Mouse (Mus musculus): ENCODE measurements at regions not wholly inside any gene's neighbourhood (a gene's known extent, or its start where the extent isn't known, plus 50 kb on each side); places are given as distances from the start of the nearest gene placed in this dataset.

- no peak overlapping the region for H3K9ac ChIP-seq (ENCODE audit: low read length)
- H3K4me3 ChIP-seq (ENCODE audit: low read length), result no peak overlapping the region
- WGBS, result 73% methylated on average over 8 of the region's 8 CpGs
- no peaks in the 10 kb centered on the region for H3K36me3 ChIP-seq (ENCODE audit: control insufficient read depth, insufficient read depth)
- no peaks in the 10 kb centered on the region for H3K27me3 ChIP-seq (ENCODE audit: control insufficient read depth, insufficient read depth, low read length)
- peaks cover 2% of the 10 kb centered on the region; the same call in 1 of the 2 replicates for H3K4me1 ChIP-seq (ENCODE audit: control insufficient read depth, insufficient read depth, low read length)
- no peak overlapping the region for H3K27ac ChIP-seq (ENCODE audit: low read length)
- no peaks in the 10 kb centered on the region for H3K9me3 ChIP-seq (replicated peaks; ENCODE audit: control insufficient read depth, low read length)
- no peak for ATAC-seq (replicated peaks; ENCODE audit: extremely low read depth, insufficient read depth, low FRiP score)
- H3K4me2 ChIP-seq (ENCODE audit: low read depth, low read length), result no peak overlapping the region
These were observed 132.8 kb upstream of the Slc35f3 start for GRCm38 (mm10) chr8:126165486-126166095.

- no peak for ATAC-seq (replicated peaks; ENCODE audit: extremely low read depth, insufficient read depth, low FRiP score)
- 49% methylated on average over 7 of the region's 7 CpGs for WGBS
- H3K4me1 ChIP-seq (ENCODE audit: control insufficient read depth, insufficient read depth, low read length), result no peaks in the 10 kb centered on the region
These were observed 132.0 kb upstream of the Slc35f3 start for GRCm38 (mm10) chr8:126166394-126166793.

GRCm38 (mm10) chr8:126174451-126174850, 123.9 kb upstream of the Slc35f3 start:
- no peak for ATAC-seq (replicated peaks; ENCODE audit: extremely low read depth, insufficient read depth, low FRiP score)
- Histone ChIP-seq H3K9me3 (replicated peaks; ENCODE audit: control insufficient read depth, low read length) (no peaks in the 10 kb centered on the region), H3K27ac (ENCODE audit: low read length) (no peak overlapping the region), H3K4me1 (ENCODE audit: control insufficient read depth, insufficient read depth, low read length) (peaks cover 6% of the 10 kb centered on the region), H3K4me2 (ENCODE audit: low read depth, low read length) (no peak overlapping the region), H3K27me3 (ENCODE audit: control insufficient read depth, insufficient read depth, low read length) (no peaks in the 10 kb centered on the region), H3K4me3 (ENCODE audit: low read length) (no peak overlapping the region), H3K36me3 (ENCODE audit: control insufficient read depth, insufficient read depth) (no peaks in the 10 kb centered on the region), H3K9ac (ENCODE audit: low read length) (no peak overlapping the region)
- 70% methylated on average over 7 of the region's 7 CpGs for WGBS

More at GRCm38 (mm10) chr8:126166394-126166793, 132.0 kb upstream of the Slc35f3 start:
- no peak overlapping the region for H3K27ac ChIP-seq (ENCODE audit: low read length)
- H3K27me3 ChIP-seq (ENCODE audit: control insufficient read depth, insufficient read depth, low read length), result no peaks in the 10 kb centered on the region
- no peaks in the 10 kb centered on the region for H3K36me3 ChIP-seq (ENCODE audit: control insufficient read depth, insufficient read depth)
- H3K4me3 ChIP-seq (ENCODE audit: low read length), result no peak overlapping the region
- H3K9ac ChIP-seq (ENCODE audit: low read length), result no peak overlapping the region
- H3K4me2 ChIP-seq (ENCODE audit: low read depth, low read length), result no peak overlapping the region
- no peaks in the 10 kb centered on the region for H3K9me3 ChIP-seq (replicated peaks; ENCODE audit: control insufficient read depth, low read length)

DNA sequence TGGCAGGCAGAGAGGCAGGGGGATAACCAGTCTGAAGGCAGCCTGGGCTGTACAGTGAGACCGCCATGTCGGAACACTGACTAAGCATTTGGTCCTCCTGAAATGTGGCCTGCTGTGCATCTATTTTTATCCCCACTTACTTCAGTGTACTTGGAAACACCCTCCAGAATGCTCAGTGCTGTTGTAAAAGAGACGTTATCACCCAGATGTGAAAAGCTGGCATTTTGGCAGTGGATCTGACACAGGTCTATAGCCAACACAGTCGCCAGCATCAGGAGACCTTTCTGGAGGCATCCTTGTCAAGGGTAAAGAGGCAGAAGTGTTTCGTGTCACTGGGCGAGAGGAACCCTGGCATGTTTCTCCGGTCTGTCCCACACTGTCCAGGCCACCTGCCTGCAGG, 122.1 kb upstream of the Slc35f3 start:
- Histone ChIP-seq H3K9me3 (replicated peaks; ENCODE audit: control insufficient read depth, low read length) (no peaks in the 10 kb centered on the region), H3K36me3 (ENCODE audit: control insufficient read depth, insufficient read depth) (no peaks in the 10 kb centered on the region), H3K27ac (ENCODE audit: low read length) (no peak overlapping the region), H3K27me3 (ENCODE audit: control insufficient read depth, insufficient read depth, low read length) (no peaks in the 10 kb centered on the region), H3K4me3 (ENCODE audit: low read length) (no peak overlapping the region), H3K4me1 (ENCODE audit: control insufficient read depth, insufficient read depth, low read length) (peaks cover 6% of the 10 kb centered on the region), H3K9ac (ENCODE audit: low read length) (no peak overlapping the region), H3K4me2 (ENCODE audit: low read depth, low read length) (0 out of 2 replicates have a peak overlapping the region, but pooled peaks have one; percentile 18)
- 52% methylated on average over 7 of the region's 7 CpGs for WGBS
- ATAC-seq (replicated peaks; ENCODE audit: extremely low read depth, insufficient read depth, low FRiP score), result 0 out of 2 replicates have a peak, but pooled peaks have one; percentile 37

DNA sequence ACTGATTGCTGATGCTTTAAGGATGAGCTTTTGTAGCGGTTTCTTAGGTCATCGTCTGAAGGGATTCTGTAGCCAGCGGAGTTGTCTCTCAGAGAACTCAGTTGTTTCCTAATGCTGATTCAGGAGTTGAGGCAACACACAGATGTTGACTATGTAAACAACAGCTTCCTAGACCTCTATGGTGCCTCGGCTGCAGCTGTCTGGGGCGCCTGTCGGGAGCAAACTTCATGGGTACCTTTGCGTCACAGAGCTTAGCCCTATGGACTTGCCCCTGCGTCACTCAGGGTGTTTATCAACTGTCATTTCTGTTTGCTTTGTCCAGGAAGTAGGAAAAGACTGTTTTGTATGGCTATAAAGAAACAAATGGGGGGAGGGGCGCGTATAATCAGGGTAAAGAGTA, 120.5 kb upstream of the Slc35f3 start:
- Histone ChIP-seq H3K9ac (ENCODE audit: low read length) (no peak overlapping the region), H3K27me3 (ENCODE audit: control insufficient read depth, insufficient read depth, low read length) (no peaks in the 10 kb centered on the region), H3K4me3 (ENCODE audit: low read length) (no peak overlapping the region), H3K4me1 (ENCODE audit: control insufficient read depth, insufficient read depth, low read length) (peaks cover 6% of the 10 kb centered on the region), H3K27ac (ENCODE audit: low read length) (no peak overlapping the region), H3K4me2 (ENCODE audit: low read depth, low read length) (no peak overlapping the region), H3K9me3 (replicated peaks; ENCODE audit: control insufficient read depth, low read length) (no peaks in the 10 kb centered on the region), H3K36me3 (ENCODE audit: control insufficient read depth, insufficient read depth) (no peaks in the 10 kb centered on the region)
- ATAC-seq (replicated peaks; ENCODE audit: extremely low read depth, insufficient read depth, low FRiP score), result no peak
- 67% methylated on average over 10 of the region's 10 CpGs for WGBS

DNA sequence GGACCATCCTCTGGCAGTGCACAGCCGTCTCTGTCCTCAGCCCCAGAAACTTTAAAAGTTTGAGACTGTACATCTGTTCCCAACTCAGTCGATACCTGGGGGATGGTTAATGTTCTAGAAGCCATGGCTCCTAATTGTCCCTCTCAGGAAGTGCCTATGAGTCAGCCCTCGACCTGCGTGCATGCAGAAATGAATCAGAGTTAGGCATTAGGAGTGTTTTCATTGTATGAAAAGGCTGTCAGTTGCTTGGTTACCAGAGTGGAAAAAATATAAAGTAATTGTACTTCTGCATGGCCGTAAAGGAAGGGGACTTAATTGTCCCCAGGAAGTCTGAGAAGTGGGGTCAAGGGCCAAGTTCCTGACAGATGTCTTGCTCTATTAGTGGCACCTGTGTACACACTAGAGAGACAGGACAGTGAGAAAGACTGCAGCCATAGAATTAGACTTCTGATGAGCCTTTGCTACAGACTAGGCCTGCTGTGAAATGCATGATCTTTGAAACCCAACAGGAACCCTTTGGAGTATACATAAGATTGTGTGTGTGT, 109.5 kb upstream of the Slc35f3 start:
- Histone ChIP-seq H3K9ac (ENCODE audit: low read length) (no peak overlapping the region), H3K4me3 (ENCODE audit: low read length) (no peak overlapping the region), H3K27ac (ENCODE audit: low read length) (no peak overlapping the region), H3K4me2 (ENCODE audit: low read depth, low read length) (no peak overlapping the region), H3K4me1 (ENCODE audit: control insufficient read depth, insufficient read depth, low read length) (no peaks in the 10 kb centered on the region), H3K27me3 (ENCODE audit: control insufficient read depth, insufficient read depth, low read length) (no peaks in the 10 kb centered on the region), H3K9me3 (replicated peaks; ENCODE audit: control insufficient read depth, low read length) (no peaks in the 10 kb centered on the region; the same call in 1 of the 2 replicates), H3K36me3 (ENCODE audit: control insufficient read depth, insufficient read depth) (no peaks in the 10 kb centered on the region)
- ATAC-seq (replicated peaks; ENCODE audit: extremely low read depth, insufficient read depth, low FRiP score), result no peak
- WGBS, result 63% methylated on average over 5 of the region's 5 CpGs

GRCm38 (mm10) chr8:126195616-126196015, 102.7 kb upstream of the Slc35f3 start:
- Histone ChIP-seq H3K4me3 (ENCODE audit: low read length) (no peak overlapping the region), H3K4me2 (ENCODE audit: low read depth, low read length) (no peak overlapping the region), H3K36me3 (ENCODE audit: control insufficient read depth, insufficient read depth) (no peaks in the 10 kb centered on the region), H3K27me3 (ENCODE audit: control insufficient read depth, insufficient read depth, low read length) (no peaks in the 10 kb centered on the region), H3K4me1 (ENCODE audit: control insufficient read depth, insufficient read depth, low read length) (no peaks in the 10 kb centered on the region), H3K9me3 (replicated peaks; ENCODE audit: control insufficient read depth, low read length) (peaks cover 5% of the 10 kb centered on the region), H3K27ac (ENCODE audit: low read length) (no peak overlapping the region), H3K9ac (ENCODE audit: low read length) (no peak overlapping the region)
- 79% methylated on average over 2 of the region's 2 CpGs for WGBS
- no peak for ATAC-seq (replicated peaks; ENCODE audit: extremely low read depth, insufficient read depth, low FRiP score)

DNA sequence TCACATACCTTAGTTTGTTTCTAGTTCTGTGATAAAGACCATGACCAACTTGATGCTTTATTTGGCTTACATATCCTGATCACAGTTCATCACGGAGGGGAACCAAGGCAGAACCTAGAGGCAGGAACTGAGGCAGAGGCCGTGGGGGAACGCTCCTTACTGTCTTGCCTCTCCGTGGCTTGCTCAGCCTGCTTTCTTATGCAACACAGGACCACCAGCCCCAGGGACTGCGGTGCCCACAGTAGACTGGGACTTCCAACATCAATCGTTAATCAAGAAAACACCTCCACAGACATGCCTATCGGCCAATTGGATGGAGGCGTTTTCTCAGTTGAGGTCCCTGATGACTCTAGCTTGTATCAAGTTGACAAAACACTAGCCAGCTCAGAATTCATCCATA, 87.8 kb upstream of the Slc35f3 start:
- ATAC-seq (replicated peaks; ENCODE audit: extremely low read depth, insufficient read depth, low FRiP score), result no peak
- Histone ChIP-seq H3K27me3 (ENCODE audit: control insufficient read depth, insufficient read depth, low read length) (no peaks in the 10 kb centered on the region), H3K9ac (ENCODE audit: low read length) (no peak overlapping the region), H3K9me3 (replicated peaks; ENCODE audit: control insufficient read depth, low read length) (no peaks in the 10 kb centered on the region), H3K27ac (ENCODE audit: low read length) (no peak overlapping the region), H3K4me2 (ENCODE audit: low read depth, low read length) (no peak overlapping the region), H3K4me3 (ENCODE audit: low read length) (no peak overlapping the region), H3K4me1 (ENCODE audit: control insufficient read depth, insufficient read depth, low read length) (no peaks in the 10 kb centered on the region), H3K36me3 (ENCODE audit: control insufficient read depth, insufficient read depth) (no peaks in the 10 kb centered on the region)
- 81% methylated on average over 8 of the region's 8 CpGs for WGBS

DNA sequence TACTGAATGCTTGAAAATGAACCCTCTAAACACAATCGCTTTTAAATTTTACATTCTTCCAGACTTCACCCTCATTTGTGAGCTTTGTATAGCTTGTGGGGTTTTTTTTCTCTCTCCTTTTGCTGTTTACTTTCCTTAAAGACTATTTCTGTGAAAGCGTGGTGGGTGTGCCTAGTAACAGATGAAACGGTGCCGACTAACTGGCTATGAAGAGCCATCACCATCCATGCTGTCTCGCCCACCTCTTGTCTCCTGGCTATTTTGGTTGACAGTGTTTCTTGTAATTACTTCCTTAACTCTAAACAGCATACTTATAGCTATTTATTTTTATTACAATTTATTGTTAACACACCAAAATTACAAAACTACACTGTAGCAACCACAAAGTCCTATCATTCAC, 85.6 kb upstream of the Slc35f3 start:
- WGBS, result 79% methylated on average over 5 of the region's 5 CpGs
- Histone ChIP-seq H3K9me3 (replicated peaks; ENCODE audit: control insufficient read depth, low read length) (no peaks in the 10 kb centered on the region), H3K9ac (ENCODE audit: low read length) (no peak overlapping the region), H3K27ac (ENCODE audit: low read length) (no peak overlapping the region), H3K4me2 (ENCODE audit: low read depth, low read length) (no peak overlapping the region), H3K27me3 (ENCODE audit: control insufficient read depth, insufficient read depth, low read length) (no peaks in the 10 kb centered on the region), H3K4me3 (ENCODE audit: low read length) (no peak overlapping the region), H3K4me1 (ENCODE audit: control insufficient read depth, insufficient read depth, low read length) (no peaks in the 10 kb centered on the region), H3K36me3 (ENCODE audit: control insufficient read depth, insufficient read depth) (no peaks in the 10 kb centered on the region)
- ATAC-seq (replicated peaks; ENCODE audit: extremely low read depth, insufficient read depth, low FRiP score), result no peak

Data from heart, embryonic 16.5 days (tissue).